Comparison of ENCODE assay signal across 9 mouse cellular contexts in the genomic region with DNA sequence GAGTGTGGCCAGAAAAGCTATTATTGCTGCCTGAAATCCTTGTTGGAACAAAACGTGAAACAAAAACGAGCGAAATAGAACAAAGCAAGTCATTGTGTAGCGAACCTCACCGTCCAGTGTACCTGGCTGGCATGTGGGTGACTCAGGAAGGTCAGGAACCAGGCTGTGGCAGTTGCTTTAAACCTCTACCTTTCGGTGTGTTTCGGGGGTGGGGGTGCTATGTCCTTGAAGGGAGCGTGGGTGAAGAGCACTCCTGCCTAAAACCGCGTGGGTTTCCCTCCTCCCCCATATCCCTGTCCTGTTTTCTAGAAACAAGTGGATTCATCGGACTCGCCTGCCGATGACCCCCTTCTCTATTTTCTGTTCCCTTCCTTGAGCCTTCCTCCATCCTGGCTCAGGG.
DNase-seq lines count a peak whose midpoint lies in the region; ATAC-seq and TF ChIP-seq lines count a peak whose summit lies in the region.
"Had no signal": no experiment of that assay in that cellular context is flagged by ENCODE, and none has a peak within 500 bp of the region (broad histone marks: within the 10 kb centered on the region; RNA-seq: fewer than 3 reads in every experiment).

No protein-coding gene starts in this region.

- peak overlapping the region; percentile 50 for H3K4me2 ChIP-seq in heart, embryonic 11.5 days
- peak overlapping the region; percentile 53; the same call in 1 of the 2 replicates for H3K4me2 ChIP-seq in heart, postnatal 0 days (ENCODE audit: low read depth, low read length)

- intact Hi-C loops in heart, postnatal 25 days (cut with DNase I), result loop anchor here (2.0 kb wide), 1 partner anchor 74 kb away; no protein-coding TSS in a partner anchor

- no peak for TF ChIP-seq CTCF in heart, postnatal 0 days (IDR thresholded peaks at IDR 0.05; ENCODE audit: low read depth)

- ATAC-seq in heart, embryonic 11.5 days (replicated peaks; ENCODE audit: insufficient number of reproducible peaks, low FRiP score, low TSS enrichment), result no peak
- ATAC-seq in heart, postnatal 0 days (ENCODE audit: insufficient read depth, low read depth), result no peak
- ATAC-seq in inflammation-experienced regulatory T-cells, adult 6 months, result no peak

- no peak for DNase-seq in heart, postnatal 25 days (ENCODE audit: low spot score)
- peak; percentile 27 for DNase-seq in right cerebral cortex, adult 18-20 months
- DNase-seq in right cerebral cortex, postnatal 10 days (ENCODE audit: low spot score in 2 of 2), result no peak
- DNase-seq in heart, postnatal 0 days (ENCODE audit: low spot score), result no peak
- DNase-seq in testis, postnatal 10 days (ENCODE audit: low spot score), result peak; percentile 50
- no peak for DNase-seq in gastrocnemius, postnatal 10 days
- DNase-seq: retina, postnatal 1 day had no signal

- no peaks in the 10 kb centered on the region for H3K36me3 ChIP-seq in heart, embryonic 11.5 days (ENCODE audit: control insufficient read depth, insufficient read depth, low read length)
- H3K36me3 ChIP-seq in heart, postnatal 0 days (replicated peaks; ENCODE audit: control insufficient read depth, insufficient read depth, low read length), result no peaks in the 10 kb centered on the region

- no peak overlapping the region for H3K4me3 ChIP-seq in heart, embryonic 11.5 days (ENCODE audit: low read depth, low read length)
- H3K4me3 ChIP-seq in heart, postnatal 0 days (ENCODE audit: low read depth, low read length), result no peak overlapping the region

- H3K9ac ChIP-seq in heart, embryonic 11.5 days (ENCODE audit: low read depth, low read length), result no peak overlapping the region
- H3K9ac ChIP-seq in heart, postnatal 0 days (replicated peaks; ENCODE audit: low read depth, low read length), result no peak overlapping the region

- H3K27ac ChIP-seq in heart, embryonic 11.5 days (ENCODE audit: low read depth, low read length), result no peak overlapping the region
- peak overlapping the region; percentile 83 for H3K27ac ChIP-seq in heart, postnatal 0 days (ENCODE audit: low read depth)

- peaks cover 16% of the 10 kb centered on the region for H3K4me1 ChIP-seq in heart, embryonic 11.5 days (ENCODE audit: control insufficient read depth, insufficient read depth, low read length)
- H3K4me1 ChIP-seq in heart, postnatal 0 days (ENCODE audit: control insufficient read depth, insufficient read depth), result peaks cover 30% of the 10 kb centered on the region

- WGBS in heart, embryonic 11.5 days (ENCODE audit: insufficient replicate concordance), result 64% methylated on average over 13 of the region's 13 CpGs
- 69% methylated on average over 13 of the region's 13 CpGs for WGBS in heart, postnatal 0 days

- no peaks in the 10 kb centered on the region for H3K27me3 ChIP-seq in heart, embryonic 11.5 days (ENCODE audit: control insufficient read depth, insufficient read depth, low read length)
- H3K27me3 ChIP-seq in heart, postnatal 0 days (ENCODE audit: control insufficient read depth, insufficient read depth, low read length), result no peaks in the 10 kb centered on the region

- TF ChIP-seq EP300 in heart, postnatal 0 days (IDR thresholded peaks at IDR 0.05; ENCODE audit: low read depth), result no peak

- H3K9me3 ChIP-seq in heart, embryonic 11.5 days (replicated peaks; ENCODE audit: control insufficient read depth, low read length), result no peaks in the 10 kb centered on the region
- H3K9me3 ChIP-seq in heart, postnatal 0 days (replicated peaks; ENCODE audit: control insufficient read depth, low read length), result no peaks in the 10 kb centered on the region

Comparison
In these comparisons a context has a peak if more than half of its experiments do, and no peak if none do; other contexts are left out.
1. DNase-seq: peak in right cerebral cortex, adult 18-20 months (single experiment) and testis, postnatal 10 days (single experiment); none in heart, postnatal 25 days (single experiment), right cerebral cortex, postnatal 10 days (0 of 2), heart, postnatal 0 days (single experiment) and gastrocnemius, postnatal 10 days (single experiment).